Mouse (Mus musculus) brain, embryonic 14.5 days (tissue): Measurements from ENCODE around the gene Gramd1a. TPM values are rescaled to one million over a fixed set of nuclear protein-coding genes. Genes with fewer than 3 reads are reported as not detected.

Experiments
- DNase-seq: peaks from one replicate; pipeline ENCODE4 v3.0.0-alpha.2; 2011; ENCODE audit warnings: low read depth
- CTCF ChIP-seq: fragments of 200-500 bp; IDR thresholded peaks from 2 replicates; pipeline ENCODE4 v1.5.1; 2012; ENCODE audit warnings: inconsistent platforms, mild to moderate bottlenecking, moderate library complexity, borderline replicate concordance; ENCODE audit not compliant: insufficient read depth, insufficient read length; ENCODE audit errors: extremely low read depth
- POLR2A ChIP-seq: fragments of 200-500 bp; IDR thresholded peaks from 2 replicates; pipeline ENCODE4 v1.6.1; 2012; ENCODE audit warnings: mild to moderate bottlenecking, inconsistent platforms, borderline replicate concordance; ENCODE audit not compliant: poor library complexity, insufficient read depth, insufficient read length, severe bottlenecking; ENCODE audit errors: extremely low read depth
- polyA plus RNA-seq: library from polyadenylated mRNA; depleted of rRNA; stranded (reverse); fragments of >200 nt; gene quantifications from 2 replicates; pipeline ENCODE4 v1.2.3, GENCODE M21; 2012; rRNA removed

Gramd1a gene
- 404 and 573 TPM in 2 replicates for polyA plus RNA-seq

GRCm38 (mm10) chr7:31155296-31156033 is at the start of gene Gramd1a:
Gene Gramd1a, minus strand, starts transcription at chr7:31155896.
- TF ChIP-seq POLR2A = no peak
- no peak for TF ChIP-seq CTCF
- no peak for DNase-seq

GRCm38 (mm10) chr7:31195591-31196307 is 40.1 kb upstream of the Gramd1a start:
- no peak for TF ChIP-seq POLR2A
- no peak for TF ChIP-seq CTCF
- DNase-seq = no peak

- TF ChIP-seq POLR2A (no peak), CTCF (no peak)
- DNase-seq = no peak
Measured at GRCm38 (mm10) chr7:31184711-31185110, 29.0 kb upstream of the Gramd1a start.

GRCm38 (mm10) chr7:31182863-31183262 is 27.2 kb upstream of the Gramd1a start:
- no peak for DNase-seq
- TF ChIP-seq POLR2A (no peak), CTCF (no peak)

- DNase-seq = peak; percentile 80
- TF ChIP-seq CTCF (peak; percentile 94), POLR2A (no peak)
Measured at GRCm38 (mm10) chr7:31176886-31177763, 21.4 kb upstream of the Gramd1a start.

- no peak for DNase-seq
- TF ChIP-seq CTCF (no peak), POLR2A (no peak)
Measured at GRCm38 (mm10) chr7:31175096-31175495, 19.4 kb upstream of the Gramd1a start.

GRCm38 (mm10) chr7:31174466-31174865 is 18.8 kb upstream of the Gramd1a start:
- DNase-seq = no peak
- TF ChIP-seq POLR2A = no peak
- no peak for TF ChIP-seq CTCF

- DNase-seq = peak; percentile 41
- TF ChIP-seq CTCF (peak; percentile 59; the same call in 1 of the 2 replicates), POLR2A (no peak)
Measured at GRCm38 (mm10) chr7:31172238-31172637, 16.5 kb upstream of the Gramd1a start.

GRCm38 (mm10) chr7:31170520-31170919 is 14.8 kb upstream of the Gramd1a start:
- no peak for TF ChIP-seq CTCF
- TF ChIP-seq POLR2A = no peak
- DNase-seq = no peak

- DNase-seq = no peak
- TF ChIP-seq POLR2A (no peak), CTCF (no peak)
Measured at GRCm38 (mm10) chr7:31168412-31168811, 12.7 kb upstream of the Gramd1a start.

- TF ChIP-seq POLR2A (no peak), CTCF (no peak)
- no peak for DNase-seq
Measured at GRCm38 (mm10) chr7:31164748-31165147, 9.1 kb upstream of the Gramd1a start.

- DNase-seq = no peak
- TF ChIP-seq POLR2A (no peak), CTCF (no peak)
Measured at GRCm38 (mm10) chr7:31163666-31164577, 8.2 kb upstream of the Gramd1a start.

GRCm38 (mm10) chr7:31162324-31162723 is 6.6 kb upstream of the Gramd1a start:
- DNase-seq = no peak
- no peak for TF ChIP-seq CTCF
- no peak for TF ChIP-seq POLR2A

- no peak for DNase-seq
Measured at GRCm38 (mm10) chr7:31161831-31162230, 6.1 kb upstream of the Gramd1a start.

More at GRCm38 (mm10) chr7:31161831-31162230, 6.1 kb upstream of the Gramd1a start:
- no peak for TF ChIP-seq POLR2A
- TF ChIP-seq CTCF = no peak
